Mouse (Mus musculus) neural tube, embryonic 14.5 days (tissue): ENCODE results near the gene Mapkapk5. TPM values are rescaled to one million over a fixed set of nuclear protein-coding genes. Genes with fewer than 3 reads are reported as not detected.

Source experiments
- ATAC-seq: fragments of 200-750 bp; cut with Nextera tagmentation; 2 replicates; pipeline ENCODE4 v1.8.0; 2017; ENCODE audit warnings: low read depth, mild to moderate bottlenecking, moderate TSS enrichment, moderate library complexity
- H3K27ac ChIP-seq: fragments of 300-500 bp; sonication (generic); 2 replicates; pipeline ENCODE4 v1.5.1; 2014; ENCODE audit warnings: low read depth, mild to moderate bottlenecking, control low read depth, low read length, moderate library complexity, mixed read lengths
- H3K27me3 ChIP-seq: fragments of 300-500 bp; sonication (generic); 2 replicates; pipeline ENCODE4 v1.6.1; 2014; ENCODE audit warnings: low read length; ENCODE audit not compliant: control insufficient read depth, insufficient read depth
- H3K36me3 ChIP-seq: fragments of 300-500 bp; sonication (generic); 2 replicates; pipeline ENCODE4 v1.6.1; 2014; ENCODE audit warnings: low read length, mixed read lengths; ENCODE audit not compliant: control insufficient read depth, insufficient read depth
- H3K4me1 ChIP-seq: fragments of 300-500 bp; sonication (generic); 2 replicates; pipeline ENCODE4 v1.6.1; 2014; ENCODE audit warnings: low read length; ENCODE audit not compliant: control insufficient read depth, insufficient read depth
- H3K4me2 ChIP-seq: fragments of 300-500 bp; sonication (generic); 2 replicates; pipeline ENCODE4 v1.6.1; 2014; ENCODE audit warnings: mild to moderate bottlenecking, low read depth, low read length, control low read depth
- H3K4me3 ChIP-seq: fragments of 300-500 bp; sonication (generic); 2 replicates; pipeline ENCODE4 v1.5.1; 2014; ENCODE audit warnings: low read depth, low read length, control low read depth, mixed read lengths
- H3K9ac ChIP-seq: fragments of 300-500 bp; sonication (generic); replicated peaks from 2 replicates; pipeline ENCODE4 v1.6.1; 2014; ENCODE audit warnings: low read depth, mild to moderate bottlenecking, control low read depth, low read length, mixed read lengths
- H3K9me3 ChIP-seq: fragments of 300-500 bp; sonication (generic); 2 replicates; pipeline ENCODE4 v1.6.1; 2016; ENCODE audit warnings: low read length; ENCODE audit not compliant: control insufficient read depth
- whole genome bisulfite sequencing: fragments of 180-500 bp; shearing (Covaris S2); extraction: QIAGEN DNeasy Blood & Tissue Kit; methylation state at CpG from one replicate; pipeline ENCODE4 v1.1.7; 2014; 5-methylcytosine and 5-hydroxymethylcytosine counted together
- polyA plus RNA-seq: library from polyadenylated mRNA; unstranded; fragments of >200 nt; fragmentation: Nextera tagmentation; extraction: Ambion mirVana; gene quantifications from 2 replicates; pipeline ENCODE4 v1.2.1, GENCODE M21; 2014

Gene Mapkapk5
- 69.8 and 75.5 TPM in 2 replicates for polyA plus RNA-seq

- Histone ChIP-seq H3K36me3 (no peaks in the 10 kb centered on the region), H3K27me3 (0 out of 2 replicates have a peak, but pooled peaks cover 2% of the 10 kb centered on the region), H3K4me1 (peaks cover 19% of the 10 kb centered on the region), H3K9me3 (no peaks in the 10 kb centered on the region), H3K27ac (peak within 1 kb of the TSS; percentile 97), H3K9ac (peak within 1 kb of the TSS; percentile 98), H3K4me2 (peak within 1 kb of the TSS; percentile 95), H3K4me3 (peak within 1 kb of the TSS; percentile 99)
- peak; percentile 95 for ATAC-seq
- WGBS = 2% methylated on average over 49 of the region's 55 CpGs
These were observed at the start of gene Mapkapk5 for GRCm38 (mm10) chr5:121545793-121546529. Gene Mapkapk5, minus strand, starts transcription at chr5:121545905.

GRCm38 (mm10) chr5:121594714-121595313 lies 49.1 kb upstream of the Mapkapk5 start:
- Histone ChIP-seq H3K27me3 (no peaks in the 10 kb centered on the region), H3K9me3 (no peaks in the 10 kb centered on the region), H3K4me2 (peak overlapping the region; percentile 77; the same call in 1 of the 2 replicates), H3K4me1 (peaks cover 10% of the 10 kb centered on the region; the same call in 1 of the 2 replicates), H3K9ac (no peak overlapping the region), H3K4me3 (no peak overlapping the region), H3K36me3 (no peaks in the 10 kb centered on the region), H3K27ac (peak overlapping the region; percentile 80; the same call in 1 of the 2 replicates)
- 84% methylated on average over 6 of the region's 6 CpGs for WGBS
- no peak for ATAC-seq

GRCm38 (mm10) chr5:121593451-121594401 lies 48.0 kb upstream of the Mapkapk5 start, which contains the start of gene Aldh2:
Gene Aldh2, minus strand, starts transcription at chr5:121593824.
- H3K27me3 ChIP-seq = no peaks in the 10 kb centered on the region
- H3K9ac ChIP-seq = peak within 1 kb of the TSS; percentile 41
- peak within 1 kb of the TSS; percentile 77 for H3K4me2 ChIP-seq
- H3K9me3 ChIP-seq = no peaks in the 10 kb centered on the region
- peaks cover 10% of the 10 kb centered on the region; the same call in 1 of the 2 replicates for H3K4me1 ChIP-seq
- 2% methylated on average over 47 of the region's 47 CpGs for WGBS
- ATAC-seq = peak; percentile 86
- H3K36me3 ChIP-seq = no peaks in the 10 kb centered on the region
- H3K4me3 ChIP-seq = peak within 1 kb of the TSS; percentile 46
- peak within 1 kb of the TSS; percentile 80 for H3K27ac ChIP-seq

- WGBS = 5% methylated on average over 33 of the region's 33 CpGs
- H3K4me3 ChIP-seq = peak overlapping the region; percentile 46
- H3K27ac ChIP-seq = 0 out of 2 replicates have a peak overlapping the region, but pooled peaks have one; percentile 80
These were observed 47.2 kb upstream of the Mapkapk5 start for GRCm38 (mm10) chr5:121592816-121593407.

GRCm38 (mm10) chr5:121592064-121592815 lies 46.5 kb upstream of the Mapkapk5 start:
- no peaks in the 10 kb centered on the region for H3K9me3 ChIP-seq
- no peaks in the 10 kb centered on the region for H3K36me3 ChIP-seq
- WGBS = 68% methylated on average over 11 of the region's 11 CpGs
- peak overlapping the region; percentile 46 for H3K4me3 ChIP-seq
- H3K27ac ChIP-seq = no peak overlapping the region
- H3K4me1 ChIP-seq = peaks cover 10% of the 10 kb centered on the region; the same call in 1 of the 2 replicates
- H3K27me3 ChIP-seq = no peaks in the 10 kb centered on the region
- ATAC-seq = no peak
- H3K4me2 ChIP-seq = peak overlapping the region; percentile 77
- H3K9ac ChIP-seq = no peak overlapping the region

More at GRCm38 (mm10) chr5:121592816-121593407, 47.2 kb upstream of the Mapkapk5 start:
- Histone ChIP-seq H3K9me3 (no peaks in the 10 kb centered on the region), H3K9ac (peak overlapping the region; percentile 41), H3K4me2 (peak overlapping the region; percentile 77), H3K27me3 (no peaks in the 10 kb centered on the region), H3K36me3 (no peaks in the 10 kb centered on the region), H3K4me1 (peaks cover 10% of the 10 kb centered on the region; the same call in 1 of the 2 replicates)
- ATAC-seq = peak; percentile 57

GRCm38 (mm10) chr5:121591417-121592063 lies 45.8 kb upstream of the Mapkapk5 start:
- Histone ChIP-seq H3K4me1 (peaks cover 10% of the 10 kb centered on the region; the same call in 1 of the 2 replicates), H3K27ac (no peak overlapping the region), H3K4me2 (no peak overlapping the region), H3K9me3 (no peaks in the 10 kb centered on the region), H3K4me3 (no peak overlapping the region), H3K36me3 (no peaks in the 10 kb centered on the region), H3K27me3 (no peaks in the 10 kb centered on the region), H3K9ac (no peak overlapping the region)
- ATAC-seq = no peak
- 73% methylated on average over 11 of the region's 11 CpGs for WGBS

- Histone ChIP-seq H3K4me1 (peaks cover 10% of the 10 kb centered on the region; the same call in 1 of the 2 replicates), H3K36me3 (no peaks in the 10 kb centered on the region), H3K27me3 (no peaks in the 10 kb centered on the region), H3K4me2 (no peak overlapping the region), H3K9ac (no peak overlapping the region), H3K27ac (no peak overlapping the region), H3K9me3 (no peaks in the 10 kb centered on the region), H3K4me3 (no peak overlapping the region)
- ATAC-seq = no peak
- WGBS = 94% methylated on average over 6 of the region's 6 CpGs
These were observed 44.2 kb upstream of the Mapkapk5 start for GRCm38 (mm10) chr5:121589928-121590327.
